Mouse (Mus musculus) kidney, adult 2 months (tissue): ENCODE results near the gene Gmppb.

Experiments
- CTCF ChIP-seq: fragments of 200-500 bp; conservative IDR thresholded peaks from 2 replicates; pipeline ENCODE4 v1.5.1; 2011; ENCODE audit warnings: low read depth, mild to moderate bottlenecking, control low read depth, low read length, moderate library complexity, mixed read lengths; ENCODE audit not compliant: insufficient read depth, insufficient read length
- POLR2A ChIP-seq: fragments of 200-500 bp; IDR thresholded peaks from one replicate; pipeline ENCODE4 v1.6.1; 2011; ENCODE audit warnings: low read depth, low read length, control low read depth

GRCm38 (mm10) chr9:108058291-108058690 lies 9.2 kb downstream of the Gmppb start:
- TF ChIP-seq CTCF (no peak), POLR2A (no peak)
